Mouse (Mus musculus) olfactory bulb, adult 2 months (tissue): ENCODE measurements around the gene Thrap3. TPM values are rescaled to one million over a fixed set of nuclear protein-coding genes. Genes with fewer than 3 reads are reported as not detected.

ENCODE experiments used
- H3K27ac ChIP-seq: fragments of 200-500 bp; 2 replicates; pipeline ENCODE4 v1.5.1; 2012; ENCODE audit warnings: low read depth, low read length; ENCODE audit not compliant: insufficient read depth
- H3K4me1 ChIP-seq: fragments of 200-500 bp; 2 replicates; pipeline ENCODE4 v1.6.1; 2012; ENCODE audit warnings: low read length; ENCODE audit not compliant: control insufficient read depth, insufficient read depth
- H3K4me3 ChIP-seq: fragments of 200-500 bp; 2 replicates; pipeline ENCODE4 v1.5.1; 2012; ENCODE audit warnings: mild to moderate bottlenecking, low read depth, low read length, moderate library complexity; ENCODE audit not compliant: insufficient read depth
- CTCF ChIP-seq: fragments of 200-500 bp; IDR thresholded peaks from 2 replicates; pipeline ENCODE4 v1.5.1; 2012; ENCODE audit warnings: low read depth, mild to moderate bottlenecking, low read length, moderate library complexity; ENCODE audit not compliant: insufficient read depth
- POLR2A ChIP-seq: fragments of 200-500 bp; IDR thresholded peaks from 2 replicates; pipeline ENCODE4 v1.6.1; 2012; ENCODE audit warnings: mild to moderate bottlenecking, low read depth, low read length, moderate library complexity; ENCODE audit not compliant: insufficient read depth
- WGBS: fragments of 180-500 bp; shearing (Covaris S2); methylation state at CpG from one replicate; pipeline ENCODE4 v1.1.7; 2018; 5-methylcytosine and 5-hydroxymethylcytosine counted together
- polyA plus RNA-seq: library from polyadenylated mRNA; stranded (reverse); fragments of >200 nt; gene quantifications from 2 replicates; pipeline ENCODE4 v1.2.4, GENCODE M21; 2012; ENCODE audit warnings: low replicate concordance; ENCODE audit not compliant: missing spikeins, insufficient read depth, insufficient read length

Gene Thrap3
- 165 and 783 TPM in 2 replicates for polyA plus RNA-seq

GRCm38 (mm10) chr4:126202303-126203181 lies at the start of gene Thrap3:
TSS of gene Thrap3 (minus strand) at chr4:126202760.
- Histone ChIP-seq H3K4me3 (peak within 1 kb of the TSS; percentile 73), H3K4me1 (peaks cover 4% of the 10 kb centered on the region; the same call in 1 of the 2 replicates), H3K27ac (peak within 1 kb of the TSS; percentile 97)
- under 1% methylated on average over 75 of the region's 75 CpGs for WGBS
- TF ChIP-seq CTCF (no peak), POLR2A (peak; percentile 76)

- WGBS = 53% methylated on average over 11 of the region's 11 CpGs
- Histone ChIP-seq H3K4me3 (no peak overlapping the region), H3K27ac (peak overlapping the region; percentile 24), H3K4me1 (peaks cover 58% of the 10 kb centered on the region)
- TF ChIP-seq CTCF (no peak), POLR2A (no peak)
Observed at GRCm38 (mm10) chr4:126251655-126252254, 49.2 kb upstream of the Thrap3 start.

GRCm38 (mm10) chr4:126250659-126251058 lies 48.1 kb upstream of the Thrap3 start:
- Histone ChIP-seq H3K4me3 (no peak overlapping the region), H3K4me1 (peaks cover 68% of the 10 kb centered on the region), H3K27ac (0 out of 2 replicates have a peak overlapping the region, but pooled peaks have one; percentile 15)
- WGBS = 42% methylated on average over 4 of the region's 4 CpGs
- TF ChIP-seq POLR2A = no peak
- TF ChIP-seq CTCF = no peak

GRCm38 (mm10) chr4:126248261-126248868 lies 45.8 kb upstream of the Thrap3 start:
- Histone ChIP-seq H3K4me3 (no peak overlapping the region), H3K27ac (peak overlapping the region; percentile 23), H3K4me1 (peaks cover 59% of the 10 kb centered on the region)
- no peak for TF ChIP-seq POLR2A
- no peak for TF ChIP-seq CTCF
- 19% methylated on average over 11 of the region's 11 CpGs for WGBS

DNA sequence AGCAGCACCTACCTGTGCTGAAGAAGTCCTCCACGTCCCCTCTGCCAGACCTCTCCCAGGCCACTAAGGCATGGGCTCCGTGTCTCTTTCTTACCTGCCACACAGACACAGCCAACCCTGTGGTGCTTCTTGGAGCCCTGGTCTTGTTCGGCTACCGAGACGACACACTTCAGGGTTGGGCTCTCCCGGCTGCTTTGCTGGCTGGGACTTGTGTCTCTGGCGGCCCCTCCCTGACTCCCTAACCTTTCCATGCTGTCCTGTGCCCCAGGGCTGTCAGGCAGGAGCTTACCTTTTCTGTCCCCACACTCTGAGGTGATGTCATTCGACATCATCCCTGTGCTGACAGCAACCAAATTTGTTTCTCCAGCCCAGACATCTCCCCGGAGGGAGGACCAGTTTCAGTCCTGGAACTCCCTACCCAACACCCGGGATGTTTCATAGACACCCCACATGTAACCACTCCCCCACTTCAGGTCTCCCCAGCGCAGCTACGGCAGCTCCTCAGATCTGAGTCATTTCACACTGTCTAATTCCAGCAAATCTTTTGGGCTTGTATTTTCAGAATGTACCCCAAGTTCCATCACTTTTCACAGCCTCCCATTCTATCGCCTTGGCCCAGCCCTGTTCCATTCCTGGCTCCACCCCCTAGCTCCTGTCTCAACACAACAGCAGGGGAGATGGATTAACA lies 43.8 kb upstream of the Thrap3 start:
- Histone ChIP-seq H3K4me1 (peaks cover 55% of the 10 kb centered on the region), H3K27ac (peak overlapping the region; percentile 21; the same call in 1 of the 2 replicates), H3K4me3 (no peak overlapping the region)
- 56% methylated on average over 13 of the region's 13 CpGs for WGBS
- TF ChIP-seq POLR2A (no peak), CTCF (no peak)

- 51% methylated on average over 6 of the region's 6 CpGs for WGBS
Observed at GRCm38 (mm10) chr4:126242510-126242909, 40.0 kb upstream of the Thrap3 start.

GRCm38 (mm10) chr4:126241956-126242355 lies 39.4 kb upstream of the Thrap3 start:
- H3K4me3 ChIP-seq = no peak overlapping the region
- 33% methylated on average over 9 of the region's 9 CpGs for WGBS
- H3K4me1 ChIP-seq = peaks cover 56% of the 10 kb centered on the region
- H3K27ac ChIP-seq = peak overlapping the region; percentile 17; the same call in 1 of the 2 replicates
- TF ChIP-seq CTCF = no peak
- TF ChIP-seq POLR2A = no peak

More at GRCm38 (mm10) chr4:126242510-126242909, 40.0 kb upstream of the Thrap3 start:
- Histone ChIP-seq H3K4me3 (no peak overlapping the region), H3K27ac (peak overlapping the region; percentile 29; the same call in 1 of the 2 replicates), H3K4me1 (peaks cover 55% of the 10 kb centered on the region)
- TF ChIP-seq CTCF = no peak
- TF ChIP-seq POLR2A = no peak

DNA sequence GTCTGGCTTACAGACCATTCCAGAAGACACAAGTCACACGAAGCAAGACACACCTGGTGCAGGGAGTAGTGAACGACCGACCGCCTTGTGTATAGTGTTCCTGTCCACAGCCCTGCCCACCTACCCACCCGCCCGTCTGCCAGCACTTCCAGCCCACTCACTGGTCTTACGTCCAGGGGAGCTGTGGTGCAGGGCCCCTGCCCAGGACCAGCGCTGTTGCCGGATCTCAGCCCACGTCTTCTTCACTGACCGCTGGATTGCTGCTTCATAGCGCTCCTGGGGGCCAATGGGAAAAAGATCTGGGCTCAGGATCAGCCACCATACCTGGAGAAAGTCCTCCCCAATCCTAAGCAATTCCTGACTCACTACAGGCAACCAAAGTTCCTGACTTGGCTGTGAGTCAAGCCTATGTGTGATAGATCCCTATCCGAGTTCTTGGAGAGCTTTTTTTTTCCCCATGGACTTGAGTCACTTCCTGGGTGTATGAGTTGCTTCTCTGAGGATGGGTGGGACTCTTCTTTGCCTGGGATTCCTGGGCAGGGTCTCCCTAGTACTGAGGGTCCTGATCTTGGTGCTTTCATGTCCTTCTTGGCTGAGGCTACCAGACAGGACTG lies 37.4 kb upstream of the Thrap3 start:
- 88% methylated on average over 13 of the region's 13 CpGs for WGBS
- H3K4me1 ChIP-seq = peaks cover 52% of the 10 kb centered on the region
- H3K4me3 ChIP-seq = no peak overlapping the region
- TF ChIP-seq CTCF (no peak), POLR2A (no peak)
- H3K27ac ChIP-seq = no peak overlapping the region
